Mouse (Mus musculus): ENCODE results near the gene Endov. TPM values are rescaled to one million over a fixed set of nuclear protein-coding genes. Genes with fewer than 3 reads are reported as not detected.

Endov gene
- polyA plus RNA-seq, 1 experiment from 2014 or later, result 14.8 TPM

DNA sequence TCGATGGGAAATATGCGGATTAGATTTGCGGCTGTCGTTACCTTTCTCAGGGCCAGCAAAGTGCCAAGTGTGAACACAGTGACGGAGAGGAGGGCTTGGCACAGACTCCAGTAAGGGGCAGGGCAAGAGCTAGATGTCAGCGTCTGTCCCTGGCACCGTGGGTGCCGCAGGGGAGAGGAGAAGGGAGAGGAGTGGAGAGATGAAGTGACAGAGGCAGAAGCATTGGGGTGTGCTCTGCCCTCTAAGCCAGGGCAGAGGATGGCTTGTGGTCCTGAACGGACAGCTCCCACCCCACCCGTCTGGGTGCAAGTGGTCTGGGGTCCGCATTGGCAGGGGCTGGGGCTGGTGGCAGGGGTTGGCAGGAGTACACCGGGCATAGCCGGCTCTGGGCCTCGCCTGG is 48.8 kb downstream of the Endov start:
- no peak overlapping the region for H3K4me2 ChIP-seq (replicated peaks; ENCODE audit: low read depth, low read length)
- H3K27me3 ChIP-seq (ENCODE audit: control insufficient read depth, insufficient read depth, low read length), result peaks cover 11% of the 10 kb centered on the region
- no peak for ATAC-seq (ENCODE audit: low FRiP score)
- no peak overlapping the region for H3K9ac ChIP-seq (ENCODE audit: low read depth, low read length)
- no peak overlapping the region for H3K4me3 ChIP-seq (ENCODE audit: low read depth, low read length)
- no peaks in the 10 kb centered on the region for H3K9me3 ChIP-seq (ENCODE audit: control insufficient read depth, low read length)
- no peak overlapping the region for H3K27ac ChIP-seq (ENCODE audit: low read depth, low read length)
- no peaks in the 10 kb centered on the region for H3K36me3 ChIP-seq (ENCODE audit: control insufficient read depth, insufficient read depth, low read length)
- H3K4me1 ChIP-seq (replicated peaks; ENCODE audit: control insufficient read depth, insufficient read depth, low read length), result no peaks in the 10 kb centered on the region
- WGBS, result 36% methylated on average over 14 of the region's 14 CpGs
- peak; percentile 47 for DNase-seq (ENCODE audit: low spot score)

DNA sequence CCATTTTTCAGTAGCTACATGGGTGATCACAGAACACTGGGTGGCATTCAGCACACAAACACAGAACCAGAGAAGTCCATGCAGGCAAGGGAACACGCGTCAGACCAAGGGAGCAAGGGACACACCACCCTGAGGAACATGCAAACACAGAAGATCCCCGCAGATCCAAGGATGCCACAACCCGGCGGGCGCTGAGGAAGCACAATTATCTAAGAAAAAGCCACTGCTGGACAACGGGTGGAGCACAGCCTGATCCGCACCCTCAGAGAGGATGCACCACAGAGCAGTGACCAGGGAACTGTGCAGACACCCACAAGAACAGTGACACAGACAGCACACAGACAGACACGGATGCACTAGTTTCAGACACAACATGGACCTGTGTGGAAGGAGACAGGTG is 49.4 kb downstream of the Endov start:
- 78% methylated on average over 9 of the region's 9 CpGs for WGBS
- H3K4me2 ChIP-seq (replicated peaks; ENCODE audit: low read depth, low read length), result no peak overlapping the region
- H3K9ac ChIP-seq (ENCODE audit: low read depth, low read length), result no peak overlapping the region
- DNase-seq (ENCODE audit: low spot score) (no peak), ATAC-seq (ENCODE audit: low FRiP score) (no peak)
- H3K36me3 ChIP-seq (ENCODE audit: control insufficient read depth, insufficient read depth, low read length), result no peaks in the 10 kb centered on the region
- 0 out of 2 replicates have a peak, but pooled peaks cover 4% of the 10 kb centered on the region for H3K4me1 ChIP-seq (replicated peaks; ENCODE audit: control insufficient read depth, insufficient read depth, low read length)
- no peak overlapping the region for H3K4me3 ChIP-seq (ENCODE audit: low read depth, low read length)
- peaks cover 17% of the 10 kb centered on the region for H3K27me3 ChIP-seq (ENCODE audit: control insufficient read depth, insufficient read depth, low read length)
- no peaks in the 10 kb centered on the region for H3K9me3 ChIP-seq (ENCODE audit: control insufficient read depth, low read length)
- no peak overlapping the region for H3K27ac ChIP-seq (ENCODE audit: low read depth, low read length)

DNA sequence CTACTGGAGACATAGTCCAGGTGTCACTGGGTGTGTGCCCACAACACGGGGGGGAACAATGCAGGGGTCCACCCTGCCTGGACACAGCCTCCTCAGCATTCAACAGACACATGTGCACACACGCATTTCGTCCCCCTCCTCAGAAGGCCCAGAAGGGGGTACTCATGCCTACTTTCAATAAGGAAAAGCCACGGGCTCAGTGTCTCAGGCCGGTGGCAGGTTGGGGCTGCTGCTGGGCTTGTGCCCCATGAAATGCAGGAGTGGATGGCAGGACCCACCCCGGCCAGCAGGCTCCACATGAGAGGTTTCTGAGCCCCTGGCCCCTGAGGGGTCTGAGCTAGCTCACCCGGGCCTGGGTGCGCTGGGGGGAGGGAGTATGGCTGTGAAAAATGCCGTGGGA is 49.9 kb downstream of the Endov start:
- Histone ChIP-seq H3K9ac (ENCODE audit: low read depth, low read length) (no peak overlapping the region), H3K4me1 (replicated peaks; ENCODE audit: control insufficient read depth, insufficient read depth, low read length) (0 out of 2 replicates have a peak, but pooled peaks cover 7% of the 10 kb centered on the region), H3K27ac (ENCODE audit: low read depth, low read length) (no peak overlapping the region), H3K4me3 (ENCODE audit: low read depth, low read length) (no peak overlapping the region), H3K36me3 (ENCODE audit: control insufficient read depth, insufficient read depth, low read length) (no peaks in the 10 kb centered on the region), H3K27me3 (ENCODE audit: control insufficient read depth, insufficient read depth, low read length) (peaks cover 21% of the 10 kb centered on the region), H3K4me2 (replicated peaks; ENCODE audit: low read depth, low read length) (no peak overlapping the region), H3K9me3 (ENCODE audit: control insufficient read depth, low read length) (no peaks in the 10 kb centered on the region)
- ATAC-seq (ENCODE audit: low FRiP score) (no peak), DNase-seq (ENCODE audit: low spot score) (no peak)
- 79% methylated on average over 9 of the region's 9 CpGs for WGBS

DNA sequence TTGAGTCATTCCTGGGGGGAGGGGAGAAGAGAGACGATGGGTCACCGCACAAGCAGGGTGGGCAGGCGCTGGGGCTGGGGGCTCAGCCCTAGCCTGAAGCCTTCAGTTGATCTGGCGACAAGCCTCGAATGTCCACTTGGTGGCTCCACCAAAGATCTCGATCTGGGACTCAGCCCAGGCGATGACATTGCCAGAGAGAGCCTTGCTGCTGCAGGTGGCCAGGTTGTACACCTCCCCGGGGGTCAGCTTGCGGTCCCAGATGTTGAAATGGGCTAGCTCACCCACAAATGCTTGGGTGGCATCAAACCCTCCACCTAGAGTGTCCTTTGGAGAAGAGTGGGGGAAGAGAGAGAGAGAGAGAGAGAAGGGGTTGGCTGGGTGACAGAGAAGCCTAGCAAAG is 51.2 kb downstream of the Endov start:
- Histone ChIP-seq H3K4me1 (replicated peaks; ENCODE audit: control insufficient read depth, insufficient read depth, low read length) (peaks cover 15% of the 10 kb centered on the region; the same call in 1 of the 2 replicates), H3K27me3 (ENCODE audit: control insufficient read depth, insufficient read depth, low read length) (peaks cover 31% of the 10 kb centered on the region), H3K9me3 (ENCODE audit: control insufficient read depth, low read length) (no peaks in the 10 kb centered on the region), H3K9ac (ENCODE audit: low read depth, low read length) (no peak overlapping the region), H3K4me2 (replicated peaks; ENCODE audit: low read depth, low read length) (no peak overlapping the region), H3K27ac (ENCODE audit: low read depth, low read length) (no peak overlapping the region), H3K36me3 (ENCODE audit: control insufficient read depth, insufficient read depth, low read length) (no peaks in the 10 kb centered on the region), H3K4me3 (ENCODE audit: low read depth, low read length) (no peak overlapping the region)
- WGBS, result 54% methylated on average over 9 of the region's 9 CpGs
- DNase-seq (ENCODE audit: low spot score), result no peak
- ATAC-seq (ENCODE audit: low FRiP score), result no peak

DNA sequence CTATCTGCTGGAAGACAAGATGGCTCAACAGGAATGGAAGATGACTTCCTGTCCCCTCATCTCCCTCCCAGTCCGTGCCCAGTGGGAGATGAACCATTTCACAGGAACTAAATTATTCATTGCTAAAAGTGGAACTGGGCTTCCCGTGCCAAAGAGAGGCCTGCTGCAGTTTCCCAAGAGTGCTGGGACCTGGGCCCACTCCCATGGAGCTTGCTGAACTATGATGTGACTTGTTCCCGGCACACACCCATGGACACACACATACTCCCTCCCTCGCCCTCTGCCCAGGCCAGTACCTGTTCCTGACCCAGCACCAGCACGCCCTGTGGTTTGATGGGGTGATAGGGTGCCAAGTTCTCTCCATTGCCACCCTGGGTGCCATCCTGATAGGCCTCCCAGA is 51.7 kb downstream of the Endov start:
- Histone ChIP-seq H3K27ac (ENCODE audit: low read depth, low read length) (no peak overlapping the region), H3K27me3 (ENCODE audit: control insufficient read depth, insufficient read depth, low read length) (peaks cover 36% of the 10 kb centered on the region), H3K4me1 (replicated peaks; ENCODE audit: control insufficient read depth, insufficient read depth, low read length) (peaks cover 16% of the 10 kb centered on the region; the same call in 1 of the 2 replicates), H3K9me3 (ENCODE audit: control insufficient read depth, low read length) (no peaks in the 10 kb centered on the region), H3K4me2 (replicated peaks; ENCODE audit: low read depth, low read length) (no peak overlapping the region), H3K4me3 (ENCODE audit: low read depth, low read length) (no peak overlapping the region), H3K9ac (ENCODE audit: low read depth, low read length) (no peak overlapping the region), H3K36me3 (ENCODE audit: control insufficient read depth, insufficient read depth, low read length) (no peaks in the 10 kb centered on the region)
- WGBS, result 73% methylated on average over 5 of the region's 5 CpGs
- ATAC-seq (ENCODE audit: low FRiP score) (no peak), DNase-seq (ENCODE audit: low spot score) (no peak)

DNA sequence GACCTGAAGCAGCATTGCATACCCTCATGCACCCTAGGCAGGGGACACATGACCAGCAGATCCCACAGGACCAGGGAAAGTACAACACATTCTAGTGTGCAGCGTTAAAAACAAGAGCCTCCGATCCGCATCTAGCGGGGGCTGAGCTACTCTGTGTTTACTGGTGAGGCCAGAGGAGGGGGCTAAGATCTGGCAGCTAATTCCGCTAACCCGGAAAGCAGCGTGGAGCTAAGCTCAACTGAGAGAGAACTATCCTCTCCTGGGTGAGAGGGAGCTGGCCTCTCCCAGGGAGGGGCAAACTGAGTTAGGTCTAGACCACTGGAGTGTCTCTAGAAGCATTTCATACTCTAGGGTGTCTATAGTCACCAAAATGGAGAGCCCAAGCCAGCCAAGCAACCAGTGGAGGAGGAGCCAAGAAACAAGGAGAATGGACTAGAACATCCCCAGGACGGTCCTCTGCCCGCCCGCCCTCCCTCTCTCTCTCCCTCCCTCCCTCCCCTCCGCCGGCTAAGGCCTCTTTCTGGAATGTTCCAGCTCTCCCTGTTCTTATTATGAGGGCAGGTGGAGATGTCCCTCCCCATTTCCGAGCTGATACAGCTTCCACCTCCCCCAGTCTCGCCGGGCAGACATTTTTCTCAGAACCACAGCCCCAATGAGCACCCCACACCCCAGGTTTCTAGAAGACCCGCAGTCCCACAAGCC is 52.8 kb downstream of the Endov start:
- no peak for ATAC-seq (ENCODE audit: low FRiP score)
- Histone ChIP-seq H3K4me2 (replicated peaks; ENCODE audit: low read depth, low read length) (no peak overlapping the region), H3K9me3 (ENCODE audit: control insufficient read depth, low read length) (no peaks in the 10 kb centered on the region), H3K4me3 (ENCODE audit: low read depth, low read length) (no peak overlapping the region), H3K4me1 (replicated peaks; ENCODE audit: control insufficient read depth, insufficient read depth, low read length) (peaks cover 25% of the 10 kb centered on the region; the same call in 1 of the 2 replicates), H3K27ac (ENCODE audit: low read depth, low read length) (no peak overlapping the region), H3K9ac (ENCODE audit: low read depth, low read length) (no peak overlapping the region), H3K36me3 (ENCODE audit: control insufficient read depth, insufficient read depth, low read length) (no peaks in the 10 kb centered on the region), H3K27me3 (ENCODE audit: control insufficient read depth, insufficient read depth, low read length) (peaks cover 46% of the 10 kb centered on the region)
- WGBS, result 60% methylated on average over 16 of the region's 16 CpGs
- DNase-seq (ENCODE audit: low spot score), result no peak

DNA sequence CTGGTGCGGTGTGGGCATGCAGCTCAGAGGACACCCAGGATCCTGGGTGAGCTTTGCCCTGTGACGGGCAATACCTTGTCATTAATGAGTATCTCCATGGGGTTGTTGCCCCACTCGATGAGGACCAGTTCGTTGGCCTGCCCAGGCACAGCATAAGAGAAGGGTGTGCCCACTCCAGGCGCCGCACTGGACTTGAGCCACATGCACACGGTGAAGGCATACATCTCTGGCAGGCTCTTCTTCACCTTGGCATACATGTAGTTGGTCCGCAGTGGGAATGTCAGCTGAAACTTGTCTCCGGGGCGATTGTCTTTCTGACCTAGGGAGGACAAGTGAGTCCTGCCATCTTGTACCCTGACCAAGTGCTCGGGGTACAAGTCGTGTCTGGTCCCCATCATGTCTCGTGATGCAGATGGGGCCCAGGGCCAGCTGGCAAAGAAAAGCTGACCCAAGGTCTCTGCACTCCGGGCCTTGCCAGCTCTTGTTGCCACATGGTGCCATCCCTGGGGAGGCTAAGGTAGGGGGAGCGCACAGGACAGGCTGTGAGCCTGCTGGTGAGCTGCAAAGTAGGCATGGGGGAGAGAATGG is 53.5 kb downstream of the Endov start:
- no peak for DNase-seq (ENCODE audit: low spot score)
- Histone ChIP-seq H3K9ac (ENCODE audit: low read depth, low read length) (no peak overlapping the region), H3K4me2 (replicated peaks; ENCODE audit: low read depth, low read length) (peak overlapping the region; percentile 98)

DNA sequence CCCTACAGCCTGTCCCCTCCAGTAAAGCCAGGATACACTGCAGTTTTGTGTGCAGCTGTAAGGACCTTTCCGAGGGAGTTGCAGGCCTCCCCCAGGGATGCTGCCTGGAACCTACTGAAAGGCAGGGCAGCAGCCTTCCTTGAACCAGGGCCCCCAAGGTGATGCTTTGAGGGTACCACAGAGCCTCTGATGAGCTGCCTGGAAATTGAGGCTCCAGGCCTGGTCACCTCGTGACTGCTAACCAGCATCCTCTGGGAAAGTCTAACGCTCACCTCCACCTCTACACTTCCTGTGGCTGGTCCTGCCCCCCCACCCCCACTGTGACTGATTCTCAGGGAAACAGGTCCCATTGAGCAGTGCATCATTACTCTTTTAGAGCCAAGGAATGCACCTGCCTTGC is 54.1 kb downstream of the Endov start:
- peak overlapping the region; percentile 66 for H3K4me3 ChIP-seq (ENCODE audit: low read depth, low read length)
- no peak overlapping the region for H3K27ac ChIP-seq (ENCODE audit: low read depth, low read length)
- WGBS, result 37% methylated on average over 3 of the region's 3 CpGs
- DNase-seq (ENCODE audit: low spot score), result no peak
- peak overlapping the region; percentile 27; the same call in 1 of the 2 replicates for H3K9ac ChIP-seq (ENCODE audit: low read depth, low read length)
- H3K4me1 ChIP-seq (replicated peaks; ENCODE audit: control insufficient read depth, insufficient read depth, low read length), result peaks cover 30% of the 10 kb centered on the region
- no peaks in the 10 kb centered on the region for H3K9me3 ChIP-seq (ENCODE audit: control insufficient read depth, low read length)
- H3K36me3 ChIP-seq (ENCODE audit: control insufficient read depth, insufficient read depth, low read length), result no peaks in the 10 kb centered on the region
- ATAC-seq (ENCODE audit: low FRiP score), result no peak
- H3K4me2 ChIP-seq (replicated peaks; ENCODE audit: low read depth, low read length), result peak overlapping the region; percentile 98
- peaks cover 59% of the 10 kb centered on the region for H3K27me3 ChIP-seq (ENCODE audit: control insufficient read depth, insufficient read depth, low read length)

More for the DNA sequence above, 53.5 kb downstream of the Endov start:
- Histone ChIP-seq H3K36me3 (ENCODE audit: control insufficient read depth, insufficient read depth, low read length) (no peaks in the 10 kb centered on the region), H3K4me1 (replicated peaks; ENCODE audit: control insufficient read depth, insufficient read depth, low read length) (peaks cover 30% of the 10 kb centered on the region), H3K27ac (ENCODE audit: low read depth, low read length) (no peak overlapping the region), H3K9me3 (ENCODE audit: control insufficient read depth, low read length) (no peaks in the 10 kb centered on the region), H3K4me3 (ENCODE audit: low read depth, low read length) (no peak overlapping the region), H3K27me3 (ENCODE audit: control insufficient read depth, insufficient read depth, low read length) (peaks cover 53% of the 10 kb centered on the region)
- 89% methylated on average over 15 of the region's 15 CpGs for WGBS
- no peak for ATAC-seq (ENCODE audit: low FRiP score)
